Mouse (Mus musculus): ENCODE results near the gene Hoxc10.

Gene Hoxc10

GRCm38 (mm10) chr15:102967511-102968397, 1.2 kb downstream of the Hoxc10 start:
- peak; percentile 61 for DNase-seq

GRCm38 (mm10) chr15:102969296-102969695, 2.7 kb downstream of the Hoxc10 start:
- DNase-seq = no peak

GRCm38 (mm10) chr15:102970740-102971139, 4.1 kb downstream of the Hoxc10 start:
- peak; percentile 75 for DNase-seq

- DNase-seq = no peak
Observed at GRCm38 (mm10) chr15:102972254-102972653, 5.7 kb downstream of the Hoxc10 start.

- peak; percentile 37 for DNase-seq
Observed at GRCm38 (mm10) chr15:102972753-102973152, 6.2 kb downstream of the Hoxc10 start.

GRCm38 (mm10) chr15:102975034-102975433, 8.4 kb downstream of the Hoxc10 start:
- peak; percentile 38 for DNase-seq

GRCm38 (mm10) chr15:102975688-102976111, 9.1 kb downstream of the Hoxc10 start:
- DNase-seq = peak; percentile 77

GRCm38 (mm10) chr15:102976171-102976570, 9.6 kb downstream of the Hoxc10 start, which contains the start of gene Hoxc9:
Hoxc9 (plus strand) TSS chr15:102976439.
- peak; percentile 59 for DNase-seq

GRCm38 (mm10) chr15:102976631-102977422, 10.2 kb downstream of the Hoxc10 start:
- DNase-seq = peak; percentile 68

- DNase-seq = no peak
Observed at GRCm38 (mm10) chr15:102977423-102977974, 10.9 kb downstream of the Hoxc10 start.

GRCm38 (mm10) chr15:102978615-102979515, 12.3 kb downstream of the Hoxc10 start:
- peak; percentile 53 for DNase-seq

GRCm38 (mm10) chr15:102979936-102980335, 13.3 kb downstream of the Hoxc10 start:
- DNase-seq = no peak

GRCm38 (mm10) chr15:102980352-102980751, 13.8 kb downstream of the Hoxc10 start:
- DNase-seq = no peak

GRCm38 (mm10) chr15:102980912-102981311, 14.3 kb downstream of the Hoxc10 start:
- no peak for DNase-seq

- DNase-seq = peak; percentile 80
Observed at GRCm38 (mm10) chr15:102981379-102982288, 15.0 kb downstream of the Hoxc10 start.

- DNase-seq = no peak
Observed at GRCm38 (mm10) chr15:102983716-102984115, 17.1 kb downstream of the Hoxc10 start.

- DNase-seq = no peak
Observed at GRCm38 (mm10) chr15:102984521-102984920, 17.9 kb downstream of the Hoxc10 start.

- no peak for DNase-seq
Observed at GRCm38 (mm10) chr15:102984925-102985324, 18.3 kb downstream of the Hoxc10 start.

GRCm38 (mm10) chr15:102987124-102987833, 20.7 kb downstream of the Hoxc10 start:
- DNase-seq = peak; percentile 97

GRCm38 (mm10) chr15:102988078-102988477, 21.5 kb downstream of the Hoxc10 start:
- DNase-seq = no peak
